Mouse (Mus musculus): ENCODE measurements at regions not wholly inside any gene's neighbourhood (a gene's known extent, or its start where the extent isn't known, plus 50 kb on each side); places are given as distances from the start of the nearest gene placed in this dataset.

DNA sequence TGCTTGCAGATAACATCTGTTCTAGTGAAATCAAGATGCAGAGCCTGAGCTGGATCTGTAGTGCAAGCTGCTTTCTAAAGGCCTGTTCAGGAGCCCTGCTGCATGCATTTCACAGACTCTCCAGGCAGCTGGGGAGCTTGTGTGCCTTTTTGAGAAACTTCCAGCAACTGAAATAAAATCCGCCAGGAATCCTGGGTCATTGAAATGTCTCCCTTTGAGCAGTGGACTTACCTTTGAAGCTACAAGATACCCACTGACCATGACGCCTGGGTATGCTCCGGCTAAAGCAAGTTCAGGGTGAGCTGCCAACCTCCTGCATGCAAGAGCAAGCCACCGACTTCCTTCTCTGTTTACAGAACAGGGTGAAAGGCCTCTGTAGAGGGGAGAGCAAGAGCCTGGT lies 278.7 kb downstream of the Cenpw start:
- DNase-seq: no peak

- DNase-seq: no peak
Observed at GRCm38 (mm10) chr10:29897780-29898363, 302.5 kb downstream of the Cenpw start.

- no peak for DNase-seq
Observed at GRCm38 (mm10) chr10:29864566-29864965, 328.9 kb upstream of the Rspo3 start.

GRCm38 (mm10) chr10:29855749-29856313 lies 320.2 kb upstream of the Rspo3 start:
- no peak for DNase-seq

DNA sequence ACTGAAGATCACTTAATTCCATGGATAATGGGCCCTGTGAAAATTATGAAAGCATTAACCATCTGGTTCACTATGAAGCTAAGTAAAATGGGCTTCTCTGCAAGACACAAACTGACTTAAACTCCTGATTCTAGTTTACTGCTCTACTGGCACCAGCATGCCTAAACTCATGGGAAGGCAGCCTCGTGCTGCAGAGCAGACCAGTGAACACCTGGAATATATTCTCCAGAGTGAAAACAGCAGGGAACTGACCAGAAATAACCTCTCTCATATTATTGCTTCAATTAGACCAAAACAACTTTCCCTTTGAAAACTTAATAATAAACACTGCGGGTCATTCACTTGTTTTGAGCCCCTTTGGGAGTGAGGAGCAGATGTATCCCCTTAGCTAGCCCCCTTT lies 316.8 kb upstream of the Rspo3 start:
- no peak for DNase-seq

GRCm38 (mm10) chr10:29824939-29825658 lies 289.4 kb upstream of the Rspo3 start:
- no peak for DNase-seq

DNA sequence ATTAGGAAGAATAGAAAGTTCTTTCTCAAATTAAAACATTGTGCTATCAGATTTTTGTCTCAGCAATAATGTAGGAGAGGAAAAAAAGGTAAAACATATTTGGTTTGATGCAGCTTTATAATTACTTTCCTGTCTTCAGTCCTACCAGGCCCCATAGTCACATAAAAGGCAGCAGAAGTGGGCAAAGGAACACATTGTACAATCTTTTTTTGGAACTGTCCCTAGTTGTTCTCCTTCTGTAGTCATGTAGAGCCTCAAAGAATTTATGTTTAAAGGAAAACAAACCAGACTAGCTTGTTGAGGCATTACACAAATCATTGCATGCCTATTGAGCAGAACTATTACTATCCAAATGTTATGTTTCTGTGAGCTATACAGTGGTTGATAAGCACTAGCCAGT lies 288.7 kb upstream of the Rspo3 start:
- no peak for DNase-seq

DNA sequence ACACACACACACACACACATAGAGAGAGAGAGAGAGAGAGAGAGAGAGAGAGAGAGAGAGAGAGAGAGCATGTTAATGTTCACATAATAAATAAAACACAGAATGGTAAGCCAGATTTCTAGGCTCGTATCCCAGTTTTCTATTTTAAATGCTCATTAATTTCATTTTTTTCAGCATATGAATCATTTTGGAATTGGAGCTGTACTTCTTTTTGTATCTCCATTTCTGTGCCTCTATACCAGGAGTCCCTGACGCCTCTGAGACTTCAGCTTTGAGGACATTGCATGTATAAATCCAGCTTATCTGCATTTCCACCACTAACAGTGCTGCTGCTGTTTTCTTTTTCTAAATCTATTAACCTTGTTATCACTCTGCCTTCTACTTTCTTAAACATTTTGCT lies 287.5 kb upstream of the Rspo3 start:
- no peak for DNase-seq

DNA sequence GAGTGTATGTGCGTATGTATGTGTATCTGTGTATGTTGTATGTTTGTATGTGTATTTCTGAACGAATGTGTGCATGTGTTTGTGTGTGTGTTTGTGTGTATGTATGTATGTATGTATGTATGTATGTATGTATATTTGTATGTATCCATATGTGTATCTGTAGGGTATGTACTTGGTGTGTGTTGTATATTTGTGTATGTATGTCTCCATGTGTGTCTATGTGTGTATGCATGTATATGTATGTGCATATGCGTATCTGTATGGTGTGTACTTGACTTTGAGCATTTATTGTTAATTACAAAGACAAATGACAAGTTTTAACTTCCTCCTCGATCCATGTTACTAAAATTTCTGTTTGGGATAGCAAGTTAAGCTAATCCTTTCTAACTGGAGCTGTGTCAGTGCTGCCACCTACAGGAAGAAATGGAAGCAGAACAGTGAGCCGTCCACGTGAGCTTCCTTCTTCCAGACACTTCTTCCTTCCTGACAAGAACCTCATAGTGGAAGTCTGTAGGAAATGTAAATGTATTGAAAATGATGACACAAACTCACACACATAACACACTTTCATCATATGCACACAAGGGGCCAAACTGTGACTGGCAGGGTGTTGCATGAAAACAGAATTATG lies 268.4 kb upstream of the Rspo3 start:
- peak; percentile 5 for DNase-seq

- DNase-seq: no peak
Observed at GRCm38 (mm10) chr10:29802637-29803036, 267.0 kb upstream of the Rspo3 start.

- no peak for DNase-seq
Observed at GRCm38 (mm10) chr10:29794663-29795062, 259.0 kb upstream of the Rspo3 start.

- DNase-seq: no peak
Observed at GRCm38 (mm10) chr10:29786220-29786810, 250.6 kb upstream of the Rspo3 start.

DNA sequence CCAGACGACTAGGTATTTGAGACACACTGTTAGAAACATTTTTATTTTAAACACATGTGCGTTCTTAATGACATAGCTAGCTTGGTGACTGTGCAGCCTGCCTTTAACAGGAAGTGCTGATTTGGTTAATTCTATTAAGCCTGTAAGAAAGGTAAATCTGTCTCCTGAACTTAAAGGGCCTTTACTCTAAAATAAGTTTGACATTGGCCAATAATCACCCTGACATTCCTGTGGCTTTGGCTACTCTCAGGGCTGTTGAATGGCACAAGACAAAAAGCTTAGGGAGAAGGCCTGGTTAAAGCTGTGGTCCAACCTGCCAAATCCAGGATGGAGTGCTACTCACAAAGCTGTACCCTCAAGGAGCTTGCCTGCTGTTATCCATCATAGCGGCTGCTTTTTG lies 201.0 kb upstream of the Rspo3 start:
- no peak for DNase-seq

GRCm38 (mm10) chr10:29725319-29725718 lies 189.7 kb upstream of the Rspo3 start:
- DNase-seq: no peak

DNA sequence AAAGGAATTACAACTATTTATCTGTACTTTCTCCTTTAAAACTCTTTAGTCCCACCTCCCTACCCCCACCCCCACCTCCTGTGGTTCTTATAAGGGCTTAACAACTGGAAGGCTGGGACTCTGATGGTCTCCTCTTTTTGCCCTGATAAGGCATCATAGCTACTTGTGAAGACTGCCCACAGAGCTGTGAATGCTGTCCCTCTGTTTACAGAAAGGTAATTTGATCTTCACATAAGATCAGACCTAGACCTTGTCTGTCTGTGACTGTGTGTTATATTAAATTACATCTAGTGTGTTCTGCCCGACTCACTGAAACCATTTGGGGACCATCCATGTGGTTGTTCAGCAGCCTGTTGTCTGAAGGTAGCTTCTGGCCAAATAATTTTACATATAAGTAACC lies 175.3 kb upstream of the Rspo3 start:
- no peak for DNase-seq

- no peak for DNase-seq
Observed at GRCm38 (mm10) chr10:29708653-29709052, 173.0 kb upstream of the Rspo3 start.

GRCm38 (mm10) chr10:29693009-29693935 lies 157.6 kb upstream of the Rspo3 start:
- no peak for DNase-seq

- no peak for DNase-seq
Observed at GRCm38 (mm10) chr10:29689529-29689928, 153.9 kb upstream of the Rspo3 start.

- no peak for DNase-seq
Observed at GRCm38 (mm10) chr10:29686982-29687381, 151.3 kb upstream of the Rspo3 start.

- DNase-seq: no peak
Observed at GRCm38 (mm10) chr10:29674377-29674776, 138.7 kb upstream of the Rspo3 start.

- DNase-seq: no peak
Observed at GRCm38 (mm10) chr10:29661752-29662151, 126.1 kb upstream of the Rspo3 start.

DNA sequence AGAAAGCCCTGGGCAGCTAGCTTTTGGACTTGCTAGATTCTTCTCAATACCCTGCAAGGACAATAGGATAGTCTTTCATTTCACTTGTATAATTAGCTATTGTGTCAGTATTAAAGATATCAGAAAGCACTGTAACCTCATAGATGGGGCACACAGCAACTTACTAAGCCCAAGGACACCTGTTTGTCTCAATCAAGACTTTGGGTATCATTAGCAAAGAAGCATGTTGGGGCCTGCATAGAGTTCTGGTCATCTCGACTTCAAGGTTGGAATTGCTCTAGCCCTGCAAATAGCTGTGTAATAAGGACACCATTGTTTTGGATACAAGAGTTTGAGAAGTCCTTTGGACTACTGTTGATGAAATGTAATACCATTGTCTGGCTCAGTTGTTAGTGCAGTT lies 104.6 kb upstream of the Rspo3 start:
- no peak for DNase-seq

- peak; percentile 13 for DNase-seq
Observed at GRCm38 (mm10) chr10:29635828-29636227, 100.2 kb upstream of the Rspo3 start.
